Mouse (Mus musculus): ENCODE measurements around the gene Fam83g. TPM values are rescaled to one million over a fixed set of nuclear protein-coding genes. Genes with fewer than 3 reads are reported as not detected.

Gene Fam83g
- polyA plus RNA-seq, 1 experiment, result 1.3 TPM

DNA sequence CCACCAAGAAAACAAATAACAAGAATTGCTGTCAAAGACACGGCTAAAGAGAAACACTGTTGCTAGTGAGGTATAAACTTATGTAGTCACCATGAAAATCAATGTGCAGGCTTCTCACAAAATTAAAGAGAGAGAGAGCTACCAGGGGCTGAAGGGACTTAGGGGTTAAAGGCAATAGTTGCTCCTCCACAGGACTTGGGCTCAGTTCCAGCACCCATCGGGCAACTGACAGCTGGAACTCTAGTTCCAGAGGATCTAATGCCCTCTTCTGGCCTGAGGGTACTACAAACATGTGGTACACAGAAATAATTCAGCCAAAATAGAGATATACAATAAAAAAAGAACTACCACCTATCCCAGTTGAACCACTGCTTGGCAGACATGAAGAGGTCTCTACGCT, 63.3 kb downstream of the Fam83g start:
- Histone ChIP-seq H3K36me3 (ENCODE audit: control insufficient read depth, insufficient read depth, low read length) (peaks cover 32% of the 10 kb centered on the region), H3K4me1 (ENCODE audit: control insufficient read depth, insufficient read depth, insufficient read length) (no peaks in the 10 kb centered on the region), H3K4me3 (ENCODE audit: extremely low read depth, insufficient read depth, insufficient read length) (no peak overlapping the region), H3K27ac (ENCODE audit: insufficient read depth, low read length) (no peak overlapping the region), H3K27me3 (ENCODE audit: control insufficient read depth, insufficient read depth, low read length) (no peaks in the 10 kb centered on the region)
- TF ChIP-seq CTCF (IDR thresholded peaks at IDR 0.05; ENCODE audit: extremely low read depth, insufficient read depth, insufficient read length, insufficient replicate concordance) (no peak), POLR2A (IDR thresholded peaks at IDR 0.05; ENCODE audit: low read depth, low read length) (no peak)
- WGBS, result 81% methylated on average over 3 of the region's 3 CpGs
- no peak for DNase-seq (ENCODE audit: low read depth in 1 of 2, low spot score in 2 of 2)

DNA sequence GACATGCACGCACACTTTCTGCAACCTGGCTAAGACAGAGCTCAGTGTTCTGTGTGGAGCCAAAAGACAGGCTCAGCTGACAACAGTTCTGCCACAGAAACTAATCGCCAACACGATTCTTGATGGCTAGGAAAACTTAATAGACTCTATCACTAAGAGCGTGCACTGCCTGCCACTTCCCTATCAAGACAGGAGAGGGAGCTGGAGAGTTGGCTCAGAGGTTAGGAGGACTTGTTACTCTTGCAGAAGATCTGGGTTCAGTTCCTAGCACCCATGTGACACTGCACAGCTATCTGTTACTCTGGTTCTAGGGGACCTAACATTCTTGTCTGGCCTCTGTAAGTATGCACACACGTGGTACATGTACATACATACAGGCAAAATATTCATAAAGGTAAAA, 67.7 kb downstream of the Fam83g start:
- 82% methylated on average over 5 of the region's 5 CpGs for WGBS
- H3K36me3 ChIP-seq (ENCODE audit: control insufficient read depth, insufficient read depth, low read length), result peaks cover 36% of the 10 kb centered on the region
- H3K4me3 ChIP-seq (ENCODE audit: extremely low read depth, insufficient read depth, insufficient read length), result no peak overlapping the region
- peak in 1 of 2 experiments; percentile 10 for DNase-seq (ENCODE audit: low read depth in 1 of 2, low spot score in 2 of 2)
- TF ChIP-seq POLR2A (IDR thresholded peaks at IDR 0.05; ENCODE audit: low read depth, low read length) (no peak), CTCF (IDR thresholded peaks at IDR 0.05; ENCODE audit: extremely low read depth, insufficient read depth, insufficient read length, insufficient replicate concordance) (no peak)
- no peaks in the 10 kb centered on the region for H3K27me3 ChIP-seq (ENCODE audit: control insufficient read depth, insufficient read depth, low read length)
- no peak overlapping the region for H3K27ac ChIP-seq (ENCODE audit: insufficient read depth, low read length)
- H3K4me1 ChIP-seq (ENCODE audit: control insufficient read depth, insufficient read depth, insufficient read length), result no peaks in the 10 kb centered on the region

DNA sequence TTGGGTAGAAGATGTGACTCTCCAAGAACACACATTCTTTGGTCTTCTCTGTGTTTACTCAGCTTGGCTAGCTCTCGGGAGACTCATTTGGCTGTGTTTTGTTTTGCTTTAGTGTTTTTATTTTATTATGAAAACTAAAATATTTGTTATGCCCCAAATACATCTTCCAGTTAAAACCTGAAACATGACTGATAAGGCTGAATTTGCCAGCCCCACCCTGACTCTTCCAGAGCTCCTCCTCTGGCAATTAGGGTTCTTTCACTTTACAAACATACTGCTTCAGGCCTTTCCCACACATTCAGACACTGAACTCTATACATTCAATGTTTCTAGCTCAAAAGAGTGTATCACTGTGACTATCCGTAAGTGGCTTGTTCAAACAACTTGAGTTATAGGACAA, 73.3 kb downstream of the Fam83g start:
- no peak overlapping the region for H3K4me3 ChIP-seq (ENCODE audit: extremely low read depth, insufficient read depth, insufficient read length)
- no peak for DNase-seq (ENCODE audit: low read depth in 1 of 2, low spot score in 2 of 2)
- WGBS, result 90% methylated on average over 2 of the region's 2 CpGs
- H3K4me1 ChIP-seq (ENCODE audit: control insufficient read depth, insufficient read depth, insufficient read length), result peaks cover 4% of the 10 kb centered on the region
- peaks cover 21% of the 10 kb centered on the region for H3K36me3 ChIP-seq (ENCODE audit: control insufficient read depth, insufficient read depth, low read length)
- no peak overlapping the region for H3K27ac ChIP-seq (ENCODE audit: insufficient read depth, low read length)
- H3K27me3 ChIP-seq (ENCODE audit: control insufficient read depth, insufficient read depth, low read length), result no peaks in the 10 kb centered on the region
- TF ChIP-seq CTCF (IDR thresholded peaks at IDR 0.05; ENCODE audit: extremely low read depth, insufficient read depth, insufficient read length, insufficient replicate concordance), result no peak
- TF ChIP-seq POLR2A (IDR thresholded peaks at IDR 0.05; ENCODE audit: low read depth, low read length), result no peak

Other genes with a start within 250 kb of the Fam83g start
- not detected in 2 replicates for gene Rnf112, start 230.0 kb upstream of the Fam83g start, polyA plus RNA-seq (2012; rRNA removed)
- 22.2 and 31.2 TPM in 2 replicates for gene Mfap4, start 198.7 kb upstream of the Fam83g start, polyA plus RNA-seq (2012; rRNA removed)
- gene Mapk7, start 189.7 kb upstream of the Fam83g start, polyA plus RNA-seq (2012; rRNA removed), result 27.4 and 33.6 TPM in 2 replicates
- 3.4 and 4.4 TPM in 2 replicates for gene B9d1, start 178.9 kb upstream of the Fam83g start, polyA plus RNA-seq (2012; rRNA removed)
- gene Epn2, start 104.4 kb upstream of the Fam83g start, polyA plus RNA-seq (2012; rRNA removed), result 9.3 and 10.4 TPM in 2 replicates
- gene Grap, start 30.8 kb upstream of the Fam83g start, polyA plus RNA-seq (2012; rRNA removed), result 85.6 and 97.1 TPM in 2 replicates
- 0.06 TPM in 1 of 2 replicates, not detected in the other for gene Slc5a10, start 36.7 kb downstream of the Fam83g start, polyA plus RNA-seq (2012; rRNA removed)
- gene Prpsap2, start 78.0 kb downstream of the Fam83g start, polyA plus RNA-seq (2012; rRNA removed), result 13.3 and 14.7 TPM in 2 replicates
- gene Ulk2, start 171.0 kb downstream of the Fam83g start, polyA plus RNA-seq (2012; rRNA removed), result 36.1 and 37.8 TPM in 2 replicates
- 10.1 and 10.9 TPM in 2 replicates for gene Akap10, start 246.2 kb downstream of the Fam83g start, polyA plus RNA-seq (2012; rRNA removed)